Mouse (Mus musculus) heart, adult 9 months (tissue): Measurements from ENCODE around the gene Ttf1.
A peak's percentile ranks its signal among the peaks of the same experiment; 100 is the strongest.

ENCODE experiments used
- DNase-seq, 2 experiments: peaks; one replicate each; pipeline ENCODE4 v3.0.0; 2022; ENCODE audit warnings: low spot score in 2 of 2

The Ttf1 gene

DNA sequence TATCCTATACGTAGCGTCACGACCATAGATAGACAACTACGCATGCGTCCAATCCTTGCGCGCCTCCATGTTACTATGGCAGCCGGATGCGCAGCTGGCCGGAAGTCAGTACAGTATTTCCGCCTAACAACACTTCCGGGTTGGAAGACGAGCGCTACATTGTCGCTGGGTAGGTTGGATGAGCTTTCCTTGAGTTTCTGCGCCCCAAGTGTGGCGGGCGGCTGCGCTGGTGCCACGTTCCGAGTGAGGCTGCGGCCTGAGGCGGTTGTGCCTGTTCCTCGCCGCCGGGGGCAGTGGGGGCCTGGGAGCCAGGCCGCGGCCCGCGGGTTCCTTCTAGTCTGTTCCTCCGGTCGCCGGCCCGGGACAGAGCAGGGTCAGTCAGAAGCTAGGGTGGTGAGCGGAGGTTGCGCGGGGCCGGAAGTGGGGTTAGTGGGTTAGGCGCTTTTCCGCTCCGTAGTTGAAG is at the start of gene Ttf1:
TSS of gene Ttf1 (plus strand) at position 128 of the 463 bp plus-strand sequence.
- DNase-seq = peak; percentile 90 to 91

- DNase-seq = no peak
Observed at GRCm38 (mm10) chr2:29012523-29012922, 47.5 kb upstream of the Ttf1 start.

GRCm38 (mm10) chr2:29016599-29017587 is 43.2 kb upstream of the Ttf1 start:
- DNase-seq = no peak

DNA sequence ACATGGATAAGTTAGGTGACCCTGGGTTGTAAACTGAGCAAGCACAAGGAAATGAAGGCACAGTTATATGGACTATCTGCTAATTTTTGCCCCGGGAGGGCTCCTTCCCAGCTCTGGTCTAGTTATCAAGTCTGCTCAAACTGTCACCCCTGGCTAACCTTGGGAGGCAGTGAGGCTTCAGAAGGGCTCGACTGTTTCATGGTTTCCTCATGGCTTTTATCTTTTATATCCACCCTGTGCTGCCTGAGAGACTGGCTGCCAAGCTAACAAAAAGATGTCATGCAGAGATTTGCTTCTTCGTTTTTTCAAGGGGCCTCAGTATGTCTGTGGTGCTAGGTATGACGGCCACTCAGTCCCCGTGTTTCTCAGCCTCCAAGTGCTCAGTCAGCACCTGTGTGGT is 41.4 kb upstream of the Ttf1 start:
- no peak for DNase-seq

GRCm38 (mm10) chr2:29021025-29021424 is 39.0 kb upstream of the Ttf1 start:
- DNase-seq = no peak

DNA sequence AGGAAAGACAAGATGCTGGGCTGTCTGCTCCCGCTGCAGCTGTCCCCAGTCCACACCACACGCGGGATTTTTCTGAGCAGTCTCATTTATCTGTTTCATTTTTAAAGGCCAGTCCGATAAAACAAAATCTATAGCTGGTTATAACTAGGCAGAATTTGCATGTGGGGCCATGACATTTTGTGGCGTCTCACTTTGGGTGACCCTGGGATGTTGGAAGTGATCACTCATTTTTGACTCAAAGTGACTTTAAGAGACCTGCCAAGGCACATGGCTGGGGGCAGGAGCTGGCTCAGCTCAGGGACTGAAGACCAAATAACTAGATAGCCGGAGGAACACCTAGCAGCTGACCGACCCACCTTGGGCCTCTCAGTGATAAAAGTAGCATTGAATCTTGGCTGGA is 37.1 kb upstream of the Ttf1 start:
- no peak for DNase-seq

DNA sequence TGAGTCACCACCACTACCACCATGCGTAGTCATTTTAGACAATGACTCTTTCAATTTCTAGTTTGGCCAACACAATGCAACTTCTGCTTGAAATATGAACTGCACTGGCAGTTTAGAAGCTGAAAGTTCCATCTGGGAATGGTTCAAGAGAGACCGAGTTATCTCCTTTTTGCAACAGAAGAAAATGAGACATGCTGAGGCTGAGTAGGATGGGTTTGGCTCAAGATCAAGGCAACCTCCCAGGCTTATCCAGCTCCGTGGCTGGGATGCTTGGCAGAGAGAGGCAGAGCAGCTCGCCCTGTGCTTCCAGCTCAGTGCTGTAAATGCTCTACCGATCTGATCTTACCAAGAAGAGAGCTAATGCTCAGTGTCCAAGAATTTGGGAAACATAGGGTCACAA is 34.8 kb upstream of the Ttf1 start:
- DNase-seq = no peak

GRCm38 (mm10) chr2:29030048-29030734 is 29.9 kb upstream of the Ttf1 start:
- DNase-seq = peak in 1 of 2 experiments; percentile 20

- no peak for DNase-seq
Observed at GRCm38 (mm10) chr2:29031951-29032350, 28.1 kb upstream of the Ttf1 start.

DNA sequence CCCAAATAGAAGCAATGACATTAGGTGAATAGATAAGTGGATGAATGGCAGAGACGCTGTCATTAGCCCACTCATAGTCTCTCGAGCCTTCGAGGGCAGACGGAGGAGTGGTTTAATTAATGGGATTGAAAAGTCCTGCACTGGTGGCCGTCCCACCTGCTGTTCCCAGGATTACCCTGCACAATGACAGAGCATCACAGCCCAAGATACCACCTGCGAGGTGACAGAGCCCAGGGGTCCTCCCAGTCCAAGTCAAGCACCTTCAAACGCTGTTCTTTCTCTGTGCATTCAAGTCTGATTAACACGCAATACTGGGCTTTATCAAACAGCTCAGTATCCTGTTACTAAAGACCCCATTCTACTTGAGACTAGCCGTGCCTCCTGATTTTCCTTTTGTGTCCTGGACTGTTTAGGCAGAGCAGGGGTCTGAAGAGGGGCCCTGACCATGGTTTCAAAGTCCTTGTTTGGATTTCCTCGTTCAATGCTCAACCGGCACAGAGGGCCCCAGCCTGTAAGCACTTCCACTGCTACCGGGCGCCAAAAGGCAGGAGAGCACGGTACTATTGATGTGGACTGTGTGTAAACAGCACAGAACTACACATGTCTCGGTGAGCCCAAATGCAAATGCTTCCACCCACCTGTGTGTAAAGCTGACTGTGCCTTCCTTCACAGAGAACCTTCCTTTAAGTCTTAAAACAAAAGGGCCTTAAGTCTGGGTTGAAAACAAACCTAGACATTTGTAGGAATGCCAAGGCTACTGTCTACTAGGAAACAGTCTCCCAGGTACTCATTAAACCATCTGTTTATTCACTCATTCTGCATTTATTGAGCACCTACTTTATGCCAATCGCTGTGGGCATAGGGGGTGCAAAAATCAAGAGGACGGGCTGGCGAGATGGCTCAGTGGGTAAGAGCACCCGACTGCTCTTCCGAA is 25.3 kb upstream of the Ttf1 start:
- no peak for DNase-seq

- no peak for DNase-seq
Observed at GRCm38 (mm10) chr2:29035698-29036097, 24.4 kb upstream of the Ttf1 start.

DNA sequence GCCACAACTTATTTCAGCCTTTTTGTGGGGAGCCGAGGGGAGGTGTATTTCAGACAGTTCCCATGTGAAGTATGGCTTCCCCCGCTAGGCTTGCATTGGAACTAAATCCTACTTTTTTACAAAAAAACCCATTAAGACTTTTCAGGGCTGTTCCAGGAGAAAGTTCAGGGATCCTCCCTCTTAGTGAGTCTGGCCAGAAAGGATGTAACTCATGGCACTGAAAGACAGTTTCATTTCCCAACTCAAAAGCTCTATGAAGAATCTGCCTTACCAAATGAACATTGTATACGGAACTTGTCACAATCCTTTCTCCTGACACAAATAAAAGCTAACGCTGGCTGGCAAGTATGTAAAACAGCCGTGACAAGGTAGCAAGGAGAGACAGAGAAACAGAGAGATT is 20.3 kb upstream of the Ttf1 start:
- DNase-seq = no peak

DNA sequence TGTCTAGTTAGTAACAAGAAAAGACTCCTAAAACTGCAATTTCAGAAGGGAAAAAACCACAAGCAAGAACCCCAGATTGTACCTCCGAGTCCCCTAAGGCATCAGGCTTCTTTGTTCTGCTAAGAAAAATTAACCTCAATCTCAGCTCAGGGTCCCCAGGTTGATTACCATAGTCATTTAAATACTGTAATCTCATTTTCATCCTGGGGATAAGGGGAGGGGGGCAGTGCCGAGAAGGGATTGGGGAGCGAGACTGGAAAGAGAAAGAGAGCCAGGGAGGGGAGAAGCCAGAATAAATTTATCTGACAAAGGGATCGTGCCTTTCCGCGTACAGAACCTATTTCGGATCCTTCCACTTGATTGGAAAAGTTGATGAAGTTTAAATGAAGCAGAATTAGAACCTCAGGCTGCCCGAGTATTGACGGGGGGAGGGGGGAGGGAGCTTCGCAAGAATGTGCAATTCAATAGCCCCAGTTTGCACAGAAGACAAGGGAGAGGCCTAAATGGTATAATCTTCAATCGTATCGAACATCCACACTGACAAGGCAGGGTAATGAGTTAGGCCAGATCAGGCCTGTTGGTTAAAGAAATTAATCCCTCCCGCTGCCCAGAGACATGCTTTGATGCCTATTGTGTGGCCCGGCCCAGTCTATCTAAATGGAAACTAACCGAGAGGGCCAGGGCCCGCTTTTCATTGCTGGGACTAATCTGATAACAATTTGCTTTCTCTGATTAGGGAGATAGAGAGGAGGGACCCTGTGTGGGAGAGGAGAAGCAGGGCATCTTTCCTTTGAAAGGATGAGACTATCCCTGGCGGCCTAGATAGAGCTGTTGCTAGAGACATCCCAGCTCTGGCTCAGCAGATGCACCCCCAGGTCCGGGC is 19.2 kb upstream of the Ttf1 start:
- DNase-seq = no peak

DNA sequence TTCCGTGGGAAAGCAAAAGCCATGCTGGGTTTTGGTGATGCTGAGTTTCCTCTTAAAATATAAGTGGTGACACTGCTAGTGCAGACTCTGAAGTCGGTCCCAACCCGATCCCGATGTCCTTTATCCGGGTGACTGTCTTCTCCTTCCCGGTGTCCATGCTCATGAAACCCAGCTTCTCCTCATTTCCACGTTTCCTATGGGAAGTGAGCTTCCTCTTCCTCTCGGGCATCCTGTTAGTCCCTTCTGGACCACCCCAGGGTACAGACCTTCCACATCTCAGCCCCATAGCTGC is 18.6 kb upstream of the Ttf1 start:
- DNase-seq = no peak

DNA sequence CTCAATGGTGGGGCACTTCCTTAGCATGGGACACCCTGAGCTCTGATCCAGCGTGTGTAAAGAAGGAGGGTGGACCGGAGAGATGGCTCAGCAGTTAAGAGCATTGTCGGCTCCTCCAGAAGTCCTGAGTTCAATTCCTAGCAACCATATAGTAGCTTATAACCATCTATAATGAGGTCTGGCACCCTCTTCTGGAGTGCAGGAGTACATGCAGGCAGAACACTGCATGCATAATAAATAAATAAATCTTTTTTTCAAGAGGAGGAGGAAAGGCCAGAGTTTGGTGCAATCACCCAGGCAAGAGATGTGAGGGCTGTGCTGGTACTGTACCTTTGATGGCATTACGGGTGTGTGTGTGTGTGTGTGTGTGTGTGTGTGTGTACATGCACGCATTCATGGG is 17.9 kb upstream of the Ttf1 start:
- no peak for DNase-seq

DNA sequence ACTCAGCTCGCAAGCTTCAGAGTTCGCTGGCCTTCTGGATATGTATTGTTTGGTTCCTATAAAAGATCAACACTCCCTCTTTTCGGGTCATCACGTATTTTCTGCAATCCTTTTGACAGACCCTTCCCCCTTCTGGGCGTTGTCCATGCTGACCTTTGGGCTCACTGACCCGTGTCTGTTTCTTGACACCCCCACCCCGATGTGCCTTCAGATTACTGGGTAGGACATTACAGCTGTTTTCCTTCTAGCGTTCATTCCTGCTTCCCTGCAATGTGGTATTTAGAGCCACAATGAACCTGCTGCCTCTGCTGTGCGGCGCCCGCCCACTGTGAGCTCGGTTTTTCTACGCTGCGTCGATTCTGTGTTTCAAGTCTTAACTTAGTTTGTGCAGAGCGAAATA is 13.9 kb upstream of the Ttf1 start:
- DNase-seq = no peak

- no peak for DNase-seq
Observed at GRCm38 (mm10) chr2:29051932-29052331, 8.1 kb upstream of the Ttf1 start.

DNA sequence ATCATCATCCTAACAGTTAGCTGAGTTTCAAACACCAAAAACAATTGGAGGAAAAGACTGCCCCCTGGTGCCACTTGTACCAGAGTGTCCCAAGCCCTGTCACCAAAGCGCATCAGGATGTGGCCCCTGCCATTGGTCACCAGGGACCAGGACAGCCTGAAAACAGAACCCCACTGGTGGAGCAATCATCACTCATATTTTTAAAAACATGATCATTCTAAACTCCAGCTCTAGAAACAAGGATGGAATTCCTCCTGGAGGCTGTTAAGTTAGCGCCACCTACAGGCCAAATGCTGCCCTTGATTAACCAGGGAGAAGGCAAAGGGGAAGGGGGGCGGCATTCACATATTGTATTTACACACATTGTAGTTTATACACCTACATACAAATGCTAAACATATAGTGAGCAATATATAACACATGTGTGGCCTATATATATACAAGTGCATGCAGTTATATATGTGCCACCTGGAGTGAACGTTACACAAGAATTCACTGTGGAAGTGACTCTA is 7.1 kb upstream of the Ttf1 start:
- DNase-seq = peak; percentile 32 to 50

DNA sequence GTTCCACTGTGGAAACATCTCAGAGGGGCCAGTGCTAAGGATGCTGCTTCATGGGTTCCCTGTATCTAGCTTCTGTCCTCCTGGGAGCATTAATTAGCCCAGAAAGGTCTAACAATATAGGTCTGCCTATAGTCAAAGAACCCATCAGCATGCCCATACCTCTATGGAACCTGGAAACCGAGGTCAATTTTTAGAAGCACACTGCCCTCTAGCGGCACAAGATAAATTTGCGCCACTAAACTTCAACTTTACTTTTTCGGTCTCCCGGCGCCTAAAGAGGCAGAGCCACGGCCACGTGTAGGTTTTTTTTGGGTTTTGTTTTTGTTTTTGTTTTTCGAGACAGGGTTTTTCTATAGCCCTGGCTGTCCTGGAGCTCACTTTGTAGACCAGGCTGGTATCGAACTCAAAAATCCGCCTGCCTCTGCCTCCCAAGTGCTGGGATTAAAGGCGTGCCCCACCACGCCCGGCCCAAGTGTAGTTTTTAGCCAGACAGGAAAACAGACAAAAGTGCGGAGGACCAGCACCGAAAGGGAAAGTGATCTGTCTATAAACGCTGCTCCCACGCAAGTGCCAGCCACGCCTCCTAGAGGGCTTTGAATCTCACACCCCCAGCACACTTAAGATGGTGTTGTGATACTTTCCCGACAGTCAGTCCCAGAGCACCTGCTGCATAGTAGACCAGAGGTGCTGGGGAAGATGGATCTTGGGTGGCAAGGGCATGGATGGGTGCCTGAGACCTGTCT is 6.1 kb upstream of the Ttf1 start:
- DNase-seq = peak; percentile 17 to 44

- DNase-seq = peak in 1 of 2 experiments; percentile 7
Observed at GRCm38 (mm10) chr2:29054545-29054935, 5.5 kb upstream of the Ttf1 start.
